Mouse (Mus musculus): ENCODE results near the gene Gse1.
A peak's percentile ranks its signal among the peaks of the same experiment; 100 is the strongest.

Gse1 gene

GRCm38 (mm10) chr8:120401216-120401615 is 173.0 kb downstream of the Gse1 start:
- DNase-seq (ENCODE audit: low read depth, low spot score) = no peak

- DNase-seq (ENCODE audit: low read depth, low spot score) = no peak
Observed at GRCm38 (mm10) chr8:120401712-120402111, 173.5 kb downstream of the Gse1 start.

- no peak for DNase-seq (ENCODE audit: low read depth, low spot score)
Observed at GRCm38 (mm10) chr8:120403606-120404269, 175.5 kb downstream of the Gse1 start.

DNA sequence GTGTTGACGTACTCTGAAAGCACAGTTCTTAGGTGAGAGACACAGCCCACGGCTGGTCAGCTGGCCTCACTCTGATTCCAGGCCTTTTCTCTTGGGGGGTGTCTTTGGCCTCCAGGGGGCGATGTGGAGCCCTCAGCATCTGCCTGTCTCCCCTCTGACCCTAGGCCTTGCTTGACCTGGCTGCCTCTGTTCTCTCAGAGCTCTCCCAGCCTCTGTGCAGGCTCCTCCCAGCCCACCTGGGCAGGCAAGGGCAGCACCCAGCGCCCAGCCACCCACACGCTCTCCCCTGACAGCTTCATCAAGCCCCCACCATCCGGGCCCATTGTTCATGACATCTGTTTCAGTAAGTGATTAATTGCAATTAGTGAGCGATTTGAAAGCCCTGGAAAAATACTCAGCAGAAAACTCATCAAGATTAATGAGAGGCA is 176.4 kb downstream of the Gse1 start:
- DNase-seq (ENCODE audit: low read depth, low spot score) = peak; percentile 56

DNA sequence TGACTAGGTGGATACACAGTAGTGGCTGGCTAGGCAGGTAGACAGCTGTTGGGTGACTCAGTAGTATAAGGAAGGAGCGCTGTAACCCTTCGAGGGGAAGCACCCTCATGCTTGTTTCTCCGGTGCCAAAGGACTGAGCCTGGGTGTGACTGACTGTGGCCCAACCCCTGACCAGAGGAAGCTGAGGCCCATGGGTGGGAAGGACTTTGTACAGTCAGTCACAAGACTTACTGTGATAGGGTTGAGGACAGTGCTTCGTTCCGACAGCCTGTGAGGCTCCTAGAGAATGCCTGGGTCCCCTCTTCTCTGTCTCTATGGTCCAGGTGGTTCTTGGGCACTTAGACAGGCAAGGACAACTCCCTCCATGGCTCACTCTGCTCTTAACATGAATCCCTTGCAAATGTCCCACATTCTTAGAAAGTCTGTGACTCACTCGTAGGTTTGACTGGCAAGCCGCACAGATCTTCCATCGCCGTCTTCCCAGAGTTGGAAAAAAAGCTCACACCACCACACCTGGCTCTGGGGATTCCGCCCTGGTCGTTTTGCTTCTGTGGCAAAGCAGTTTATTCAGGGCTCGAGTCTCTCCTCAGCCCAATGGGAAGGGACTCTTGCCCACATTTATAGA is 177.9 kb downstream of the Gse1 start:
- DNase-seq (ENCODE audit: low read depth, low spot score) = no peak

GRCm38 (mm10) chr8:120407701-120408240 is 179.5 kb downstream of the Gse1 start:
- DNase-seq (ENCODE audit: low read depth, low spot score) = no peak

- DNase-seq (ENCODE audit: low read depth, low spot score) = no peak
Observed at GRCm38 (mm10) chr8:120408241-120409215, 180.3 kb downstream of the Gse1 start.

- no peak for DNase-seq (ENCODE audit: low read depth, low spot score)
Observed at GRCm38 (mm10) chr8:120409371-120410013, 181.2 kb downstream of the Gse1 start.

- no peak for DNase-seq (ENCODE audit: low read depth, low spot score)
Observed at GRCm38 (mm10) chr8:120411059-120411458, 182.8 kb downstream of the Gse1 start.

DNA sequence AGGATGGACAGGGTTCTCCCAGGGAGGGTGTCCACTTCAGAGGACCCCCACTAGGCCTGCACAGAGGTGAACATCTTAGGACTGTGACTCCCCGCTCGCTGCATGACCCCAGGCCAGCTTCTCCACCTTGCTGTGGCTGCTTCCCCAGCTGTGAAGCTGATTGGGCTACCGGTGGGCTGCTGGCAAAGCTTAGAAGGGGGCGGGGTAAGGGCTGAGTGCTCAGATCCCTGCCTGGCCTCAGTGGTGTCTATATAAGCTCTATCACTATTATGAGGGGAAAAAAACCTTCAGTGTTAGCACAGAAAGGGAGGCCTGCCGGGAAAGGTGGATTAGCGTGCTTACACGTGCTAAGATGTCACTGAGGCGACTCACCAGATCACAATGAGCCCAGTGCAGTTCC is 183.6 kb downstream of the Gse1 start:
- no peak for DNase-seq (ENCODE audit: low read depth, low spot score)

GRCm38 (mm10) chr8:120412357-120412756 is 184.1 kb downstream of the Gse1 start:
- no peak for DNase-seq (ENCODE audit: low read depth, low spot score)

DNA sequence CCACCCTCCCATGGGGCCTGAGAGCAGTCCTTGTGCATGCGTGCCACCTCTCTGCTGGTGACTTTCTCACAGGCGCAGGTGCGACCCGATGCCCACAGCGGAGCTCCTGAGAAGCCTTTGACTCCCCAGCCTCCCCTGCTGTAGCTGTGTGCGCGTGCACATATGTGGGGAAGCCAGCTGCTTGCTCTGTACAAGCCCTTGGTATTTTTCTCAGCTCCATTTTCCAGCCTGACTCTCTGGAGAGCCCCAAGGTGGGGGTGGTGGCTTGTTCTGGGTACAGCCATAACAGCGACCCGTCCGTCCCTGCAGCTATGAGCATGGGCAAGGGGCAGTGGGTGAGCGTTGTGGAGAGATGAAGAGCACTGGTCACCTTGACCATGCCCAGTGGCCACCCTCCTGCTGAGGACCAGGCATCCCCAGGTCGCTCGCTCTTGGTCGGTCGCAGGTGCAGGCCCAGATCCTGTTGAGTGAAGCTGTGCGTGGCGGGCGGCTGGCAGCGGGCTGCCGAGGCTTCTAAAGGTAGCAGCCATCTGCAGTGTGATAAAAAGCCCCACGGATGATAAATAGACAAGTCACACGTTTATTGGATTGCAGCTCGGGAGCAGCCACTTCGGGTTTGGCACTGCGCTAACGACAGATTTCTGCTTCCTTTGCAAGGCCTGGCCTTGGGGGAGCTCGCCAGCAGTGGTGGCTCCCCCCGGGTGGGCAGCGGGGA is 184.8 kb downstream of the Gse1 start:
- peak; percentile 80 for DNase-seq (ENCODE audit: low read depth, low spot score)

DNA sequence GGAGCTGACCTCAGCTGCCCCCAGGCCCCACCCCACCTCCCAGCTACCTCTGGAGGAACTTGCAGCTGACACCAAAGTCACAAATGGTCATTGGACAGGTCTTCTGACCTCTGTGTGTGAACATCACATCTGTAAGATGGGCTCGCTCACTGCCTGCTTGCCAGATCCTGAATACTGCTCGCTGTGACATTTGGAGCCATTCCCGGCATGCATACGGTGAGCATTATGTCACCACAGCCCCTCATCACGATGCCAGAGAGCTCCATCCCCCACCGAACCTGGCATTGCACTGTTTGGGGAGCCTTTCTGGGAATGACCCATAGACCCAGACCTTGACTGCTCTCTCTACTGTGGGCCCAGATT is 185.4 kb downstream of the Gse1 start:
- DNase-seq (ENCODE audit: low read depth, low spot score) = no peak

- no peak for DNase-seq (ENCODE audit: low read depth, low spot score)
Observed at GRCm38 (mm10) chr8:120414216-120414615, 186.0 kb downstream of the Gse1 start.

- peak; percentile 55 for DNase-seq (ENCODE audit: low read depth, low spot score)
Observed at GRCm38 (mm10) chr8:120415474-120415873, 187.2 kb downstream of the Gse1 start.

- DNase-seq (ENCODE audit: low read depth, low spot score) = no peak
Observed at GRCm38 (mm10) chr8:120416173-120416521, 187.9 kb downstream of the Gse1 start.

DNA sequence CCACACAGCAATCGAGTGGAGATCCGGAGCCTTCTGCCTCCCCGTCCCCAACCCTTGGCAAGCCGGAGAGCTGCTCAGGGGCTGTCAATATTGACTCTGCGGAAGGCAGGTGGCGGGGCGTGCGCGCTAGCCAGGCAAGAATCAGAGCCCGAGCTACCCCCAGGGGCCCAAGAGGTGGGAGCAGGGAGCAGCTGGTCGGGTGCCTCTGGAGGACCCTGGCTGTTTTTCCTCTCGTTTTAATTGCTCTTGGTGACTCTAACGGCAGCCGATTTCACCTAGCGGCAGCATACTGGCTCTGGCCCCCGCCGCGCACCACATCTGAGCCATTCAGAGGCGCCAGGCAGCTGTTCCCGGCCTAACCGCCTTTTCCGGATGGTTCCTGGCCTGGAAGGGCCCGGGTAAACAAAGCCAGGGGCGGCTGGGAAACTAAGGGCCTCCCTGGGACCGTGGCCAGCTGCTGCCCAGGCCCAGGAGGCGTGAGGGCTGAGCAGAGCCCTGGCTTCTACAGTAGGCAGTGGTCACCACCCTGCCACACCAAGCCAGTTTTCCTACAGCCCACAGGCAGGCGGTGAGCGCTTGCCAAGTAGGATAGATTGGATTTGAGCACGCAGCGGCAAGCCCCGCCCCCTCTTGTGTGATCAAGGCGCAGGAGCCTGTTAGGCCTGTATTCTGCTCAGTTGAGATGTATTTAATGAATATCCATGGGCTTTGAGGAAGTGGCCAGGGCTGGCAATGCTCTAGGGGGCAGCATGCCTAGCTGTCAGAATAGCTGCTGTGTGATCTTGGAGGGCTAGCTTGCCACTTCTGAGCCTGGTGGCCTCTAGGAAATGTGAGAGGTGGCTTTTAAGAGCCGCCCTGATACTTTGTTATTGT is 188.5 kb downstream of the Gse1 start:
- DNase-seq (ENCODE audit: low read depth, low spot score) = peak; percentile 75

DNA sequence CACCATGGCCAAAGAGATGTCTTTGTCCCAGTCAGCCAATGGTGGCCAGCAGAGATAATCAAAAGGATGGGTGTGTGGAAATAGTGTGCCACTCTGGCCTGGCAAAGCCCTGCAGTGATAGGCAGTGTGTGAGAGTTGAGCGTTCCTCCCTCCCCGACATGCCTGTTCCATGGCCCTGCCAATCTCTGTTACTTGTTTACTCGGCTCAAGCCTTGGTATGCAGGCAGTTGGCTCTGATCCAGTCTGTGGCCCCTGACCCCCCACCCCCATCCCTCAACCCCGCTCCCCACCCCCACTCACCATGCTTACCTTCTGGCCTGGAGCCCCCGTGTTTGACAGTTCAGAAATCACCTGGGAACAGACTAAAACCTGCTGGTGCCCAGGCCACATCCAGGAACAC is 189.9 kb downstream of the Gse1 start:
- no peak for DNase-seq (ENCODE audit: low read depth, low spot score)

- no peak for DNase-seq (ENCODE audit: low read depth, low spot score)
Observed at GRCm38 (mm10) chr8:120419675-120420074, 191.4 kb downstream of the Gse1 start.

GRCm38 (mm10) chr8:120420226-120420625 is 192.0 kb downstream of the Gse1 start:
- DNase-seq (ENCODE audit: low read depth, low spot score) = no peak
